ENCODE assay signal across 9 mouse cellular contexts in the genomic region with DNA sequence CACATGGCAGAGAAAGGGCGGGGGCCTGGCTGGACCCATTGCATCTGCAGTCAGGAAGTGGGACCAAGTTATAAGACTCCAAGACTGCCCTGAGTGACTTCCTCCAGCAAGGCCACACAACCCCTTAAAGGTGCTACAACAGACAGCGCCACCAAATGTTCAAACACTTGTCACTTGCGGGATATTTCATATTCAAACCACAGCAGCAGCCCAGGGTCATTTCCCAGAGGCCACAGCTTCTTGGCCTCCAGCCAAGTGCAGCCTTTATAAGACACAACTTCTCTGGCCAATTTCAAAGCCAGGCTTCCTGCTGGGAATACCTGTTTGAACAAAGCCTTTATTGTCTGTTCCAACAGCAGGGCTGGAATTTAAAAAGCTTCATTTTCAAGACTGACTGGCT.
A peak's percentile ranks its signal among the peaks of the same experiment; 100 is the strongest.
DNase-seq lines count a peak whose midpoint lies in the region; ATAC-seq lines count a peak whose summit lies in the region.
"Had no signal": no experiment of that assay in that cellular context is flagged by ENCODE, and none has a peak within 500 bp of the region (broad histone marks: within the 10 kb centered on the region; RNA-seq: fewer than 3 reads in every experiment).

No protein-coding gene starts in this region.

- H3K9ac ChIP-seq in hindbrain, embryonic 11.5 days (ENCODE audit: low read depth, low read length), result no peak overlapping the region
- H3K9ac ChIP-seq in hindbrain, embryonic 13.5 days, result no peak overlapping the region
- H3K9ac ChIP-seq: liver, embryonic 13.5 days had no signal

- no peaks in the 10 kb centered on the region for H3K36me3 ChIP-seq in hindbrain, embryonic 11.5 days (ENCODE audit: control insufficient read depth, insufficient read depth, low read length)
- no peaks in the 10 kb centered on the region for H3K36me3 ChIP-seq in hindbrain, embryonic 13.5 days
- H3K36me3 ChIP-seq: liver, embryonic 13.5 days had no signal

- H3K4me3 ChIP-seq in hindbrain, embryonic 11.5 days (ENCODE audit: low read depth, low read length), result no peak overlapping the region
- H3K4me3 ChIP-seq in hindbrain, embryonic 13.5 days, result no peak overlapping the region
- H3K4me3 ChIP-seq: liver, embryonic 13.5 days had no signal

- H3K27me3 ChIP-seq in hindbrain, embryonic 11.5 days (ENCODE audit: control insufficient read depth, insufficient read depth, low read length), result no peaks in the 10 kb centered on the region
- H3K27me3 ChIP-seq in hindbrain, embryonic 13.5 days, result 0 out of 2 replicates have a peak, but pooled peaks cover 3% of the 10 kb centered on the region
- H3K27me3 ChIP-seq: liver, embryonic 13.5 days had no signal

- H3K4me2 ChIP-seq in hindbrain, embryonic 11.5 days (replicated peaks; ENCODE audit: low read depth, low read length), result no peak overlapping the region
- no peak overlapping the region for H3K4me2 ChIP-seq in hindbrain, embryonic 13.5 days
- H3K4me2 ChIP-seq: liver, embryonic 13.5 days had no signal

- 79% methylated on average over 3 of the region's 3 CpGs for WGBS in hindbrain, embryonic 11.5 days
- 75% methylated on average over 3 of the region's 3 CpGs for WGBS in hindbrain, embryonic 13.5 days

- H3K4me1 ChIP-seq in hindbrain, embryonic 11.5 days (replicated peaks; ENCODE audit: control insufficient read depth, insufficient read depth, low read length), result no peaks in the 10 kb centered on the region; the same call in 1 of the 2 replicates
- H3K4me1 ChIP-seq in hindbrain, embryonic 13.5 days (replicated peaks), result peaks cover 10% of the 10 kb centered on the region
- H3K4me1 ChIP-seq: liver, embryonic 13.5 days had no signal

- peak; percentile 41 for DNase-seq in hindbrain, embryonic 11.5 days (ENCODE audit: low spot score)
- peak; percentile 8 to 50 for DNase-seq in spleen, postnatal 4 days (ENCODE audit: low spot score in 2 of 2)
- DNase-seq in spleen, postnatal 10 days (ENCODE audit: low spot score in 2 of 2), result no peak
- peak; percentile 3 to 20 for DNase-seq in heart, postnatal 36 days
- no peak for DNase-seq in frontal cortex, adult 2 months (ENCODE audit: extremely low spot score in 1 of 2, low spot score in 1 of 2)
- no peak for DNase-seq in urinary bladder, postnatal 25 days (ENCODE audit: low spot score)
- DNase-seq: liver, embryonic 13.5 days had no signal

- no peak; the same call in 1 of the 2 replicates for ATAC-seq in hindbrain, embryonic 11.5 days (ENCODE audit: low FRiP score)
- ATAC-seq in hindbrain, embryonic 13.5 days (ENCODE audit: low FRiP score), result no peak
- ATAC-seq in megakaryocyte-erythroid progenitor cell, adult 5-6 weeks (replicated peaks; ENCODE audit: low FRiP score, low TSS enrichment, poor library complexity, severe bottlenecking), result no peak

- no peaks in the 10 kb centered on the region for H3K9me3 ChIP-seq in hindbrain, embryonic 11.5 days (ENCODE audit: control insufficient read depth, low read length)
- H3K9me3 ChIP-seq in hindbrain, embryonic 13.5 days, result no peaks in the 10 kb centered on the region
- H3K9me3 ChIP-seq: liver, embryonic 13.5 days had no signal

- H3K27ac ChIP-seq in hindbrain, embryonic 11.5 days (ENCODE audit: low read depth, low read length), result no peak overlapping the region
- no peak overlapping the region for H3K27ac ChIP-seq in hindbrain, embryonic 13.5 days
- H3K27ac ChIP-seq: liver, embryonic 13.5 days had no signal

- intact Hi-C loops in heart, postnatal 36 days (cut with DNase I), result no loop called here

Comparison
In these comparisons a context has a peak if more than half of its experiments do, and no peak if none do; other contexts are left out.
1. DNase-seq: peak in hindbrain, embryonic 11.5 days (single experiment), spleen, postnatal 4 days (2 of 2) and heart, postnatal 36 days (2 of 2); none in spleen, postnatal 10 days (0 of 2), frontal cortex, adult 2 months (0 of 2) and urinary bladder, postnatal 25 days (single experiment).